Mouse (Mus musculus): ENCODE results near the gene Rpl14.

GRCm38 (mm10) chr9:120542241-120542640 is 29.0 kb upstream of the Rpl14 start:
- no peak for TF ChIP-seq CTCF (IDR thresholded peaks at IDR 0.05)
- TF ChIP-seq EP300 (IDR thresholded peaks at IDR 0.05) = no peak
